Mouse (Mus musculus): ENCODE measurements around the gene Spon2.

GRCm38 (mm10) chr5:33239111-33239714, 21.0 kb upstream of the Spon2 start:
- no peak for TF ChIP-seq CTCF (IDR thresholded peaks at IDR 0.05; ENCODE audit: borderline replicate concordance, extremely low read depth, insufficient read depth, insufficient read length)
- TF ChIP-seq POLR2A (IDR thresholded peaks at IDR 0.05; ENCODE audit: borderline replicate concordance, extremely low read depth, insufficient read depth, insufficient read length, poor library complexity, severe bottlenecking), result no peak

Measured in brain, embryonic 14.5 days (tissue).